Mouse (Mus musculus) kidney, postnatal 4 days (tissue): Measurements from ENCODE around the gene Ccdc89.

Experiments
- DNase-seq, 2 experiments: peaks; one replicate each; pipeline ENCODE4 v3.0.0; 2021; ENCODE audit warnings: mixed read lengths in 2 of 2

The Ccdc89 gene

GRCm38 (mm10) chr7:90475793-90476312 lies 49.5 kb downstream of the Ccdc89 start, which contains the start of gene Tmem126b:
Tmem126b (minus strand) TSS chr7:90476001.
- peak; percentile 99 for DNase-seq

GRCm38 (mm10) chr7:90476313-90477245 lies 50.2 kb downstream of the Ccdc89 start, which contains the start of gene Dlg2:
Dlg2 (plus strand) TSS chr7:90476672.
- DNase-seq: no peak
